Mouse (Mus musculus) heart, postnatal 0 days (tissue): ENCODE results near the gene Lca5l. TPM values are rescaled to one million over a fixed set of nuclear protein-coding genes. Genes with fewer than 3 reads are reported as not detected.

Experiments
- ATAC-seq: fragments of 200-750 bp; cut with Nextera tagmentation; 2 replicates; pipeline ENCODE4 v1.8.0; 2017; ENCODE audit warnings: low read depth, moderate number of reproducible peaks, moderate library complexity; ENCODE audit not compliant: insufficient read depth
- DNase-seq: peaks from one replicate; pipeline ENCODE4 v3.0.0-alpha.2; 2016; ENCODE audit warnings: low spot score
- H3K27ac ChIP-seq: fragments of 300-500 bp; sonication (generic); 2 replicates; pipeline ENCODE4 v1.5.1; 2014; ENCODE audit warnings: low read depth, mild to moderate bottlenecking
- H3K27me3 ChIP-seq: fragments of 300-500 bp; sonication (generic); 2 replicates; pipeline ENCODE4 v1.6.1; 2014; ENCODE audit warnings: low read length, mixed read lengths; ENCODE audit not compliant: control insufficient read depth, insufficient read depth
- H3K36me3 ChIP-seq: fragments of 300-500 bp; sonication (generic); replicated peaks from 2 replicates; pipeline ENCODE4 v1.6.1; 2014; ENCODE audit warnings: low read length, mixed read lengths; ENCODE audit not compliant: control insufficient read depth, insufficient read depth
- H3K4me1 ChIP-seq: fragments of 300-500 bp; sonication (generic); 2 replicates; pipeline ENCODE4 v1.6.1; 2014; ENCODE audit warnings: antibody characterized with exemption; ENCODE audit not compliant: control insufficient read depth, insufficient read depth
- H3K4me2 ChIP-seq: fragments of 300-500 bp; sonication (generic); 2 replicates; pipeline ENCODE4 v1.6.1; 2014; ENCODE audit warnings: low read depth, mild to moderate bottlenecking, low read length, moderate library complexity
- H3K4me3 ChIP-seq: fragments of 300-500 bp; sonication (generic); 2 replicates; pipeline ENCODE4 v1.5.1; 2014; ENCODE audit warnings: low read depth, low read length
- H3K9ac ChIP-seq: fragments of 300-500 bp; sonication (generic); replicated peaks from 2 replicates; pipeline ENCODE4 v1.6.1; 2014; ENCODE audit warnings: low read depth, low read length, mixed read lengths
- H3K9me3 ChIP-seq: fragments of 300-500 bp; sonication (generic); replicated peaks from 2 replicates; pipeline ENCODE4 v1.6.1; 2016; ENCODE audit warnings: low read length; ENCODE audit not compliant: control insufficient read depth
- CTCF ChIP-seq: IDR thresholded peaks from 2 replicates; pipeline ENCODE4 v1.5.1; 2016; ENCODE audit warnings: antibody characterized with exemption, control low read depth, low read depth
- EP300 ChIP-seq: IDR thresholded peaks from 2 replicates; pipeline ENCODE4 v1.6.1; 2016; ENCODE audit warnings: antibody characterized with exemption, low read depth
- WGBS: fragments of 180-500 bp; shearing (Covaris S2); extraction: QIAGEN DNeasy Blood & Tissue Kit; methylation state at CpG from one replicate; pipeline ENCODE4 v1.1.7; 2014; 5-methylcytosine and 5-hydroxymethylcytosine counted together
- polyA plus RNA-seq: library from polyadenylated mRNA; unstranded; fragments of >200 nt; fragmentation: Nextera tagmentation; extraction: Ambion mirVana; gene quantifications from 2 replicates; pipeline ENCODE4 v1.2.1, GENCODE M21; 2015
- total RNA-seq: library from RNA; depleted of rRNA; stranded (reverse); fragments of >200 nt; gene quantifications from 2 replicates; pipeline ENCODE4 v1.2.3, GENCODE M21; 2014; ENCODE audit warnings: low replicate concordance

The Lca5l gene
- total and polyA plus RNA-seq, 2 experiments from 2014 or later = 1.5 to 2.3 TPM

DNA sequence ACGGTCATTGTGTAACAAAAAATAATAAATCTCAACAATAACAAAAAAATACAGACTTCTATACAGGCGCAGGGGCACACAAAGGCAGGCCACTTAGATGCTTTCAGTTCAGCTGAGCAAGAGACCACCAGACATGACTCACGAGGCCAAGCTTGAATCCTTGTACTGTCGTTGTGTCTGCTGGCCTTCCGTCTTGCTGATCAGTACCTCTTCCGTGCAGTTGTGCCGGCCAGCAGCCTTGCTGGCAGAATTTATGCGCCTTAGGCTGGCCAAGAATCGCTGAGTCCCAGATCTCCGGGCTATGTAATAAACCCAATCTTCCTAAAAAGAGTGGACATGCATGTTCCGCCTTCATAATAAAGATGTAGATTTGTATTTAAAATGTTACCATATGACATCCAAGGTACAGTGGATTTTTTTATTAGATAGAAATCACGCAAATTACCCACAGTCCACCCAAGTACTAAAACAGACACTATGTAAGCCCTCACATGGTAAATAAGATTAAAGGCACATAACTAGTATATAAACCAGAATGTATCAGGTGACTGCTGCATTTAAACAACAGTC is 33.5 kb downstream of the Lca5l start:
- Histone ChIP-seq H3K9ac (peak overlapping the region; percentile 76), H3K4me3 (peak overlapping the region; percentile 59), H3K9me3 (no peaks in the 10 kb centered on the region), H3K27me3 (no peaks in the 10 kb centered on the region), H3K27ac (peak overlapping the region; percentile 85), H3K36me3 (peaks cover 5% of the 10 kb centered on the region; the same call in 1 of the 2 replicates), H3K4me2 (peak overlapping the region; percentile 87), H3K4me1 (0 out of 2 replicates have a peak, but pooled peaks cover 13% of the 10 kb centered on the region)
- WGBS = 39% methylated on average over 12 of the region's 12 CpGs
- ATAC-seq = no peak
- no peak for DNase-seq
- TF ChIP-seq CTCF (no peak), EP300 (no peak)

- Histone ChIP-seq H3K27me3 (no peaks in the 10 kb centered on the region), H3K4me2 (no peak overlapping the region), H3K4me3 (no peak overlapping the region), H3K27ac (no peak overlapping the region), H3K36me3 (peaks cover 10% of the 10 kb centered on the region; the same call in 1 of the 2 replicates), H3K9me3 (no peaks in the 10 kb centered on the region), H3K4me1 (0 out of 2 replicates have a peak, but pooled peaks cover 13% of the 10 kb centered on the region), H3K9ac (no peak overlapping the region)
- TF ChIP-seq EP300 (no peak), CTCF (no peak)
- ATAC-seq (no peak), DNase-seq (no peak)
- WGBS = 81% methylated on average over 11 of the region's 11 CpGs
Observed at GRCm38 (mm10) chr16:96157171-96157570, 34.9 kb downstream of the Lca5l start.

- Histone ChIP-seq H3K27ac (no peak overlapping the region), H3K9ac (no peak overlapping the region), H3K4me3 (no peak overlapping the region), H3K4me1 (0 out of 2 replicates have a peak, but pooled peaks cover 13% of the 10 kb centered on the region), H3K4me2 (no peak overlapping the region), H3K27me3 (no peaks in the 10 kb centered on the region), H3K36me3 (peaks cover 11% of the 10 kb centered on the region; the same call in 1 of the 2 replicates), H3K9me3 (no peaks in the 10 kb centered on the region)
- DNase-seq (no peak), ATAC-seq (no peak)
- 71% methylated on average over 8 of the region's 8 CpGs for WGBS
- TF ChIP-seq EP300 (no peak), CTCF (no peak)
Observed at GRCm38 (mm10) chr16:96156019-96156418, 36.1 kb downstream of the Lca5l start.

DNA sequence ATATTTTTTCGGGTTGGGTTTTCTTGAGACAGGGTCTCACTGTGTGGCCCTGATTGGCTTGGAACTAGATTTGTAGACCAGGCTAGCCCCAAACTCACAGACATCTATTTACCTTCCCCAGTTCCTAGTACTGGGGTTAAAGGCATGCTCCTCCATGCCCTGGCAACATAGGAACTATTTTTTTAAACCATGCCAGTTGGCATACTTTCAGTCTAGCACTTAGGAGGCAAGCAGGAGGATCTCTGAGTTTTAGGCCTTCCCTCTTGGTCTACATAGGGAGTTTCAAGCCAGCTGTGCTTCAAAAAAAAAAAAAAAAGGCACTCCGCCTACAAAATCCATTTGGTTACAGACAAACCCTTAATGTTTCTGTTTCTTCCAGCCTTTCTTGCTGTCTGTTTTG is 37.6 kb downstream of the Lca5l start:
- Histone ChIP-seq H3K27ac (no peak overlapping the region), H3K4me2 (no peak overlapping the region), H3K4me1 (0 out of 2 replicates have a peak, but pooled peaks cover 16% of the 10 kb centered on the region), H3K36me3 (peaks cover 11% of the 10 kb centered on the region; the same call in 1 of the 2 replicates), H3K9ac (no peak overlapping the region), H3K4me3 (no peak overlapping the region), H3K9me3 (no peaks in the 10 kb centered on the region), H3K27me3 (no peaks in the 10 kb centered on the region)
- no peak for ATAC-seq
- TF ChIP-seq CTCF (no peak), EP300 (no peak)
- DNase-seq = no peak
- WGBS = 85% methylated on average over 2 of the region's 2 CpGs

GRCm38 (mm10) chr16:96151551-96151950 is 40.5 kb downstream of the Lca5l start:
- DNase-seq = peak; percentile 46
- H3K4me3 ChIP-seq = no peak overlapping the region
- TF ChIP-seq EP300 = no peak
- peak; percentile 91 for TF ChIP-seq CTCF
- peaks cover 10% of the 10 kb centered on the region; the same call in 1 of the 2 replicates for H3K4me1 ChIP-seq
- H3K9ac ChIP-seq = no peak overlapping the region
- H3K9me3 ChIP-seq = no peaks in the 10 kb centered on the region
- peaks cover 11% of the 10 kb centered on the region; the same call in 1 of the 2 replicates for H3K36me3 ChIP-seq
- no peak overlapping the region for H3K4me2 ChIP-seq
- ATAC-seq = peak; percentile 65
- WGBS = 19% methylated on average over 9 of the region's 9 CpGs
- no peaks in the 10 kb centered on the region for H3K27me3 ChIP-seq
- H3K27ac ChIP-seq = no peak overlapping the region
